Mouse (Mus musculus): ENCODE measurements around the gene Gm3636. TPM values are rescaled to one million over a fixed set of nuclear protein-coding genes. Genes with fewer than 3 reads are reported as not detected.

Gm3636 gene
- 0.23 TPM in 1 of 2 replicates, not detected in the other for polyA plus RNA-seq (2012; rRNA removed)

DNA sequence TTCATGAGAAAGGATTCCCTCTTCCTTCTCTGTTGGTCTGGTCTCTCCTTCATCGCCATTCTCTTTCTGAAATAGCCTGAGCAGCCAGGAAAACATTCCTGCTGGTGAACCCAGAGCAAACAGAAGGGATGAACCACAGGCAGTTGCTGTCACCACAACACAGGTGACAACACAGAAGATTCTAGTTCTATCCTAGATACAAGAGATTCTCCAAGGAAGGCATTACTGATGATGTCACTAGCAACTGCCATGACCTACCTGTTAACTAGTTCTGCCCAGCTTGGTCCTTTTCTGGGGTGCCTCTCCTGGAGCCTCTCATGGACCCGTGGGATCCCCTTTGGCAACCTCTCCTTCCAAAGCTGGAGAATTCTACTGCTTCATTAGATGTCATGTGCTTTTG lies at the start of gene Gm3636:
Gm3636 (minus strand) TSS at position 101 of the 400 bp plus-strand sequence.

DNA sequence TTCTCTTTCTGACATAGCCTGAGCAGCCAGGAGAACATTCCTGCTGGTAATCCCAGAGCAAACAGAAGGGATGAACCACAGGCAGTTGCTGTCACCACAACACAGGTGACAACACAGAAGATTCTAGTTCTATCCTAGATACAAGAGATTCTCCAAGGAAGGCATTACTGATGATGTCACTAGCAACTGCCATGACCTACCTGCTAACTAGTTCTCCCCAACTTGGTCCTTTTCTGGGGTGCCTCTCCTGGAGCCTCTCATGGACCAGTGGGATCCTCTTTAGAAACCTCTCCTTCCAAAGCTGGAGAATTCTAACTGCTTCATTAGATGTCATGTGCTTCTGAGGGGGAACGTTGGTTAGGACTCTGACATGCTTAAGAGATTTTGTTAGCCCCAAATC lies 32.2 kb upstream of the Gm3636 start, which contains the start of gene Gm8362:
Gm8362 (minus strand) TSS at position 101 of the 400 bp plus-strand sequence.

DNA sequence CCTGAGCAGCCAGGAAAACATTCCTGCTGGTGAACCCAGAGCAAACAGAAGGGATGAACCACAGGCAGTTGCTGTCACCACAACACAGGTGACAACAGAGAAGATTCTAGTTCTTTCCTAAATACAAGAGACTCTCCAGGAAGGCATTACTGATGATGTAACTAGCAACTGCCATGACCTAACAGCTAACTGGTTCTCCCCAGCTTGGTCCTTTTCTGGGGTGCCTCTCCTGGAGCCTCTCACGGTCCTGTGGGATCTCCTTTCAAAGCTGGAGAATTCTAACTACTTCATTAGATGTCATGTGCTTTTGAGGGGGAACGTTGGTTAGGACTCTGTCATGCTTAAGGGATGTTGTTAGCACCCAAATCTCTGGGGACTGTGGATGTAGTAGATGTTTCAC lies 22.0 kb downstream of the Gm3636 start, which contains the start of gene Gm8050:
Gm8050 (minus strand) TSS at position 101 of the 400 bp plus-strand sequence.

Other genes starting within 250 kb of the Gm3636 start
- not detected in 2 replicates for gene Gm8356, start 205.0 kb downstream of the Gm3636 start, polyA plus RNA-seq (2012; rRNA removed)
- not detected in 2 replicates for gene Gm3629, start 151.7 kb downstream of the Gm3636 start, polyA plus RNA-seq (2012; rRNA removed)
- gene Gm3460, start 119.9 kb downstream of the Gm3636 start, polyA plus RNA-seq (2012; rRNA removed): not detected in 2 replicates
- gene Gm10251, start 58.2 kb downstream of the Gm3636 start, polyA plus RNA-seq (2012; rRNA removed): 0.06 TPM in 1 of 2 replicates, not detected in the other
- gene Gm8050, start 22.1 kb downstream of the Gm3636 start, polyA plus RNA-seq (2012; rRNA removed): not detected in 2 replicates
- gene Gm8362, start 32.1 kb upstream of the Gm3636 start, polyA plus RNA-seq (2012; rRNA removed): not detected in 2 replicates
- gene Gm3642, start 98.0 kb upstream of the Gm3636 start, polyA plus RNA-seq (2012; rRNA removed): not detected in 2 replicates
- gene Gm3667, start 147.6 kb upstream of the Gm3636 start, polyA plus RNA-seq (2012; rRNA removed): not detected in 2 replicates
- gene Gm6356, start 231.5 kb upstream of the Gm3636 start, polyA plus RNA-seq (2012; rRNA removed): not detected in 2 replicates

Data from colon, adult 2 months (tissue).